Mouse (Mus musculus): ENCODE data around the gene Mup2.
"Not testable (repeated sequence)": the region's sequence is repeated elsewhere in the genome, so short reads cannot be mapped to it uniquely, and the experiment has no call there.

Gene Mup2

GRCm38 (mm10) chr4:60154189-60154588 lies at the start of gene Mup2:
Gene Mup2 (minus strand): TSS chr4:60154289.
- DNase-seq: not testable (repeated sequence)

All from kidney, postnatal 4 days (tissue).